Mouse (Mus musculus) neural tube, embryonic 15.5 days (tissue): ENCODE measurements at regions not wholly inside any gene's neighbourhood (a gene's known extent, or its start where the extent isn't known, plus 50 kb on each side); places are given as distances from the start of the nearest gene placed in this dataset.

Source experiments
- ATAC-seq: fragments of 200-750 bp; cut with Nextera tagmentation; 2 replicates; pipeline ENCODE4 v1.8.0; 2017; ENCODE audit warnings: mild to moderate bottlenecking, moderate TSS enrichment, moderate library complexity; ENCODE audit not compliant: low FRiP score
- H3K27ac ChIP-seq: fragments of 300-500 bp; sonication (generic); replicated peaks from 2 replicates; pipeline ENCODE4 v1.5.1; 2015; ENCODE audit warnings: mild to moderate bottlenecking, inconsistent platforms
- H3K27me3 ChIP-seq: fragments of 300-500 bp; sonication (generic); replicated peaks from 2 replicates; pipeline ENCODE4 v1.6.1; 2015; ENCODE audit warnings: inconsistent platforms
- H3K36me3 ChIP-seq: fragments of 300-500 bp; sonication (generic); 2 replicates; pipeline ENCODE4 v1.6.1; 2015; ENCODE audit warnings: inconsistent platforms
- H3K4me1 ChIP-seq: fragments of 300-500 bp; sonication (generic); 2 replicates; pipeline ENCODE4 v1.6.1; 2015; ENCODE audit warnings: inconsistent platforms
- H3K4me2 ChIP-seq: fragments of 300-500 bp; sonication (generic); 2 replicates; pipeline ENCODE4 v1.6.1; 2015; ENCODE audit warnings: inconsistent platforms, mild to moderate bottlenecking, moderate library complexity
- H3K4me3 ChIP-seq: fragments of 300-500 bp; sonication (generic); replicated peaks from 2 replicates; pipeline ENCODE4 v1.5.1; 2015; ENCODE audit warnings: mild to moderate bottlenecking, inconsistent platforms
- H3K9ac ChIP-seq: fragments of 300-500 bp; sonication (generic); replicated peaks from 2 replicates; pipeline ENCODE4 v1.6.1; 2015; ENCODE audit warnings: mild to moderate bottlenecking, inconsistent platforms
- H3K9me3 ChIP-seq: fragments of 300-500 bp; sonication (generic); replicated peaks from 2 replicates; pipeline ENCODE4 v1.6.1; 2016; ENCODE audit warnings: inconsistent platforms
- WGBS: fragments of 180-500 bp; shearing (Covaris S2); methylation state at CpG from one replicate; pipeline ENCODE4 v1.1.7; 2015; ENCODE audit warnings: mixed read lengths; 5-methylcytosine and 5-hydroxymethylcytosine counted together

DNA sequence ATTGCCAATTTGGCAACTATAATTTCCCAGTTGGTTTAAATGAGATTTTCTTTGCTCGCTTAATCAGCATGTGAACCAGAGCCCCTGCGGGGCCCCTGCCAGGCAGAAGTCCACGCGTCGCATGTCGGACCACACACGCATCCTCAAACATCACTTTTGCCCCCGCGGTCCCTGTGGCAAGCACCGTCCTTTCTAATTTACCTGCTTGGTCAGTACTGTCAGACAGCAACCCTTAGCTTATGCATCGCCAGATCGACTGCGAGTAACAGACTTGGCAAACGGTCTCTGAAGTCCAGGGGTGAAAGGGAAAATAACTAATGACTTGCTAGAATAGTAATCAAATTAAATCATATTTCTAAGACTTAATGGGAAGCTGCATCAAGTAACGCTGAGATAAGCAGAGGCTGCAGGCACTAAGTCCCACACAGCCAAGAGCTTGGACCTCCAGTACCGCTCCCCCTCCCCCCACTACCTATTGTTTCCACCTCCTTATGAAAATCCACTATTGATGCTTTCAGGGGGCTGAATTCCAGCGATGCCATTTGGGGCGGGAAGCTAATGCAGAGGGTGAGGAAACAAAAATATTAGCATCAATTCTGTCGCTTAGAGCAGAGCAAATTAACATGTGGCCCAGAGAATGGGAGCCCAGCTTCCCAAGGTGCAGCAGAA is 142.0 kb upstream of the Cntnap4 start:
- no peak overlapping the region for H3K4me3 ChIP-seq
- no peaks in the 10 kb centered on the region for H3K36me3 ChIP-seq
- H3K4me2 ChIP-seq = peak overlapping the region; percentile 47
- H3K27ac ChIP-seq = no peak overlapping the region
- H3K4me1 ChIP-seq = peaks cover 12% of the 10 kb centered on the region
- ATAC-seq = no peak
- no peaks in the 10 kb centered on the region for H3K27me3 ChIP-seq
- no peak overlapping the region for H3K9ac ChIP-seq
- no peaks in the 10 kb centered on the region for H3K9me3 ChIP-seq
- WGBS = 43% methylated on average over 19 of the region's 19 CpGs

GRCm38 (mm10) chr8:112411968-112412367 is 157.9 kb upstream of the Cntnap4 start:
- Histone ChIP-seq H3K27ac (no peak overlapping the region), H3K4me3 (no peak overlapping the region), H3K4me2 (no peak overlapping the region), H3K9ac (no peak overlapping the region), H3K9me3 (no peaks in the 10 kb centered on the region), H3K27me3 (no peaks in the 10 kb centered on the region), H3K36me3 (no peaks in the 10 kb centered on the region), H3K4me1 (0 out of 2 replicates have a peak, but pooled peaks cover 3% of the 10 kb centered on the region)
- no peak for ATAC-seq
- WGBS = 94% methylated on average over 5 of the region's 5 CpGs

DNA sequence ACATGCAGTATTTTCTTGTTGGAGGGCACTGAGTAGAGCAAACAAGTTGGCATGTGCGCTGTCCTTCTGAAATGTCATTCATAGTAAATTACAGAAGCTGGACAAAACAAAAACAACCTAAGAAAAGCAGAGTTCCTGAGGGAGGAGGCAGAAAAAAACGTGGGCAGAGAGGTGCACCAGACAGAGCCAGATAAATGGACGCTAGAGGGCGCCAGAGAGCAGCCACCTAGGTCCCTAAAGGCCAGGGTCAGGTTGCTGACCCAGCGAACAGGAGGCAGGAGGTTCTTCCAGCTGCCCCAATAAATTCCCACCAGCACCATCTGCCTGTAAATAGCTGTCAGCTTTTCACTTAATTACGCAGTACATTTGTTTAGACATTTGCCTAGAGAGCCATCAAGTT is 158.6 kb upstream of the Cntnap4 start:
- H3K4me3 ChIP-seq = no peak overlapping the region
- no peak overlapping the region for H3K4me2 ChIP-seq
- no peak for ATAC-seq
- no peaks in the 10 kb centered on the region for H3K36me3 ChIP-seq
- H3K9me3 ChIP-seq = no peaks in the 10 kb centered on the region
- no peaks in the 10 kb centered on the region for H3K27me3 ChIP-seq
- H3K27ac ChIP-seq = no peak overlapping the region
- H3K4me1 ChIP-seq = 0 out of 2 replicates have a peak, but pooled peaks cover 3% of the 10 kb centered on the region
- H3K9ac ChIP-seq = no peak overlapping the region
- 14% methylated on average over 6 of the region's 6 CpGs for WGBS

- Histone ChIP-seq H3K9me3 (no peaks in the 10 kb centered on the region), H3K4me1 (0 out of 2 replicates have a peak, but pooled peaks cover 3% of the 10 kb centered on the region), H3K4me3 (no peak overlapping the region), H3K36me3 (no peaks in the 10 kb centered on the region), H3K27me3 (no peaks in the 10 kb centered on the region), H3K9ac (no peak overlapping the region), H3K4me2 (no peak overlapping the region), H3K27ac (no peak overlapping the region)
- no peak for ATAC-seq
- 64% methylated on average over 9 of the region's 9 CpGs for WGBS
Observed at GRCm38 (mm10) chr8:112408211-112408735, 161.6 kb upstream of the Cntnap4 start.

- WGBS = 15% methylated on average over 2 of the region's 2 CpGs
- Histone ChIP-seq H3K4me1 (no peaks in the 10 kb centered on the region), H3K9me3 (no peaks in the 10 kb centered on the region), H3K36me3 (no peaks in the 10 kb centered on the region), H3K27me3 (no peaks in the 10 kb centered on the region), H3K27ac (no peak overlapping the region), H3K4me3 (no peak overlapping the region), H3K4me2 (no peak overlapping the region), H3K9ac (no peak overlapping the region)
- no peak for ATAC-seq
Observed at GRCm38 (mm10) chr8:112404087-112404486, 165.8 kb upstream of the Cntnap4 start.

DNA sequence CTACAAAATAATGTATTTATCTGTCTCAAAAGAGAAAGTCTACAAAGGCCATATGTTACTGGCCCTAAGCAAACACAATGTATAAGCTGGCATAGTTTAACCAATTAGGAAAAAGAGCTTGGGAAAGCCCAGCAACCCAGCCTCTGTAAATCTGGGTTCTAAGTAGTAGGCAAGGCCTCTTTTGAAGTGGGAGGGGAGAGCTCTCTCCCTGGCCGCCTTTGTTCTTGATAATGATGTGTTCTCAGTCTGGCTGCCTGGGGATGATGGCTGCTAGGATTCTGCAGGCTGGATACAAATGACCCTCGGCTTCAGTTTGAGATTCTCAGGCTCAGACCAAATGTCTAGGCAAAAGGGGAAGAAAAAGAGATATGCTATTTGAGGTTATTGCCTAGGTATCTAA is 172.4 kb upstream of the Cntnap4 start:
- Histone ChIP-seq H3K4me1 (peaks cover 3% of the 10 kb centered on the region; the same call in 1 of the 2 replicates), H3K9me3 (no peaks in the 10 kb centered on the region), H3K4me2 (no peak overlapping the region), H3K9ac (no peak overlapping the region), H3K27ac (no peak overlapping the region; the same call in 1 of the 2 replicates), H3K36me3 (no peaks in the 10 kb centered on the region), H3K4me3 (no peak overlapping the region), H3K27me3 (no peaks in the 10 kb centered on the region)
- 21% methylated on average over 2 of the region's 2 CpGs for WGBS
- ATAC-seq = no peak

DNA sequence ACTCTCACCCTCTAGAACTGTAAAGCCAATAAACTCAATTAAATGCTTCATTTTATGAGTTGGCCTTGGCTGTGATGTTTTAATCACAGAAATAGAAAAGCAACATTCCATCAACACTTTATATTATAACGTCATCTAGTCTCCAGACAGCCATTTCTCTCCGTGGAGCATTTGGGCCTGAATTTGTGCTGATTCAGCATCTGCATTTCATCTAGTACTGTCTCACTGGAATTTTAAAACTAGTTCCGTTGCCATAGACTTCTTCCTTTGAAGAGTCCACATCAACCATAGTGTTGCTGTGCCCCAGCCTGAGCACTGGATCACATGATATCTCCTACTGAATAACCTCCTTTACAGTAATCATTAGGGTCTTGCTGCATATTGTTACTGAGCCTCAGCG is 179.7 kb upstream of the Cntnap4 start:
- WGBS = 70% methylated on average over 4 of the region's 4 CpGs
- H3K9me3 ChIP-seq = no peaks in the 10 kb centered on the region
- H3K4me1 ChIP-seq = no peaks in the 10 kb centered on the region
- ATAC-seq = no peak
- H3K4me3 ChIP-seq = no peak overlapping the region
- H3K27me3 ChIP-seq = no peaks in the 10 kb centered on the region
- no peak overlapping the region for H3K4me2 ChIP-seq
- H3K36me3 ChIP-seq = no peaks in the 10 kb centered on the region
- H3K27ac ChIP-seq = no peak overlapping the region
- H3K9ac ChIP-seq = no peak overlapping the region

DNA sequence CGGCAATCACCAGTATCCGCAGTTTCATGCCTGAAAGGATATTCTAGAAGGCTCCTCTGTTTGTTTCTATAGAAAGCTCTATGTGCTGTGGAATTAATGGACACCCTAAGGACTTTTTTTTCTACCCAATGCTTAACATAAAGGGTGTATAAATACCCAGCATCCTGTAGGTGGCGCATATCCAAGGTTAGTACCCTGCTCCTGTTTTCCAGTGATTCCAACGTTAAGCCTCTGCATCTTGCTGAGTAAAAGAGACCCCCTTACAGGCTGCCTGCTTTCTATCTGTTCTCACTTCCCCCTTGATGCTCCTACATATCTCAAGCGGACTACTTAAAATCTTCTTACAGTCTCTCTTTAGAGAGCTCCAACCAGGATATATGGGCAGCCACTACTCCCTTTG is 221.5 kb upstream of the Cntnap4 start:
- H3K9ac ChIP-seq = no peak overlapping the region
- ATAC-seq = no peak
- no peak overlapping the region for H3K27ac ChIP-seq
- 26% methylated on average over 5 of the region's 5 CpGs for WGBS
- no peaks in the 10 kb centered on the region for H3K27me3 ChIP-seq
- H3K36me3 ChIP-seq = no peaks in the 10 kb centered on the region
- H3K9me3 ChIP-seq = no peaks in the 10 kb centered on the region
- no peak overlapping the region for H3K4me3 ChIP-seq
- peak overlapping the region; percentile 13; the same call in 1 of the 2 replicates for H3K4me2 ChIP-seq
- H3K4me1 ChIP-seq = no peaks in the 10 kb centered on the region

GRCm38 (mm10) chr8:112333171-112333570 is 236.7 kb upstream of the Cntnap4 start:
- 20% methylated on average over 11 of the region's 11 CpGs for WGBS

DNA sequence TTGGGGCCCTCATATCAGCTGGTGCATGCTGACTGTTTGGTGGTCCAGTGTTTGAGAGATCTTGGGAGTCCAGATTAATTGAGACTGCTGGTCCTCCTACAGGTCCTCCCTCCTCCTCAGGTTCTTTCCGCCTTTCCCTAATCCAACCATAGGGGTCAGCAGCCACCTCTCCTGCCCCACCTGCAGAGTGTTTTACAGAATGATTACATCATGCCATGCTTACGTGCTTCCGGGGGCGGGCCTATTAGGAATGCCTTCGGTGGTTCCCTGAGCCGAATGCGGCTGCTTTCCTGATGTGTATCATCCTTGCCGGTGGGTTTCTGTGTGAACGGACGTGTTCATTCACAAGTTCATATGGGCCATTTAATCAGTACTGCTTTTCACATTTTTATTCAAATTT is 237.8 kb upstream of the Cntnap4 start:
- Histone ChIP-seq H3K9ac (no peak overlapping the region), H3K36me3 (no peaks in the 10 kb centered on the region), H3K4me3 (no peak overlapping the region), H3K4me2 (no peak overlapping the region), H3K27me3 (no peaks in the 10 kb centered on the region), H3K9me3 (no peaks in the 10 kb centered on the region), H3K27ac (no peak overlapping the region), H3K4me1 (peaks cover 5% of the 10 kb centered on the region; the same call in 1 of the 2 replicates)
- ATAC-seq = no peak
- 80% methylated on average over 10 of the region's 10 CpGs for WGBS

More at GRCm38 (mm10) chr8:112333171-112333570, 236.7 kb upstream of the Cntnap4 start:
- peak overlapping the region; percentile 11; the same call in 1 of the 2 replicates for H3K4me2 ChIP-seq
- H3K9me3 ChIP-seq = no peaks in the 10 kb centered on the region
- H3K27me3 ChIP-seq = no peaks in the 10 kb centered on the region
- ATAC-seq = no peak
- H3K4me1 ChIP-seq = peaks cover 5% of the 10 kb centered on the region; the same call in 1 of the 2 replicates
- no peak overlapping the region for H3K4me3 ChIP-seq
- no peak overlapping the region for H3K27ac ChIP-seq
- H3K36me3 ChIP-seq = no peaks in the 10 kb centered on the region
- no peak overlapping the region for H3K9ac ChIP-seq

DNA sequence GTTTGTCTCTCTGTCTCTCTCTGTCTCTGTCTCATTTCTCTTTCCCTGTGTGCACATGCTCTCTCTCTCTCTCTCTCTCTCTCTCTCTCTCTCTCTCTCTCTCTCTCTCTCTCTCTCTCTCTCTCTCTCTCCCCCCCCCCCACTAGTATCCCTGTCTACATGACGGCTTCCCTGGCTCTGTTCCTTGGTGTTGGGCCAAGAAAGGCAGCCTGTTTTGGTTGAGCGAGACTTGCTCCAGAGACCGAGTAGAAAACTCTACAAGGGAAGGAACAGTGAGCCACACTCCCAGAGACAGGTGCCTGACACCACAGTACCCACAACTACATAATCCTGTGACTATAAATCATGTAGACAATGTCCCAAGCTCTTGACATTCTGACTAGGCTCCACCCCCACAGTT is 260.0 kb upstream of the Cntnap4 start:
- no peak overlapping the region for H3K4me2 ChIP-seq
- ATAC-seq = no peak
- H3K36me3 ChIP-seq = no peaks in the 10 kb centered on the region
- H3K4me3 ChIP-seq = no peak overlapping the region
- no peak overlapping the region for H3K27ac ChIP-seq
- no peaks in the 10 kb centered on the region for H3K27me3 ChIP-seq
- H3K9ac ChIP-seq = no peak overlapping the region
- WGBS = 62% methylated on average over 3 of the region's 3 CpGs
- no peaks in the 10 kb centered on the region for H3K9me3 ChIP-seq
- no peaks in the 10 kb centered on the region for H3K4me1 ChIP-seq

- H3K4me1 ChIP-seq = no peaks in the 10 kb centered on the region
- no peaks in the 10 kb centered on the region for H3K36me3 ChIP-seq
- no peak overlapping the region for H3K9ac ChIP-seq
- no peak overlapping the region for H3K4me3 ChIP-seq
- H3K27ac ChIP-seq = no peak overlapping the region
- H3K27me3 ChIP-seq = no peaks in the 10 kb centered on the region
- H3K9me3 ChIP-seq = no peaks in the 10 kb centered on the region
- ATAC-seq = no peak
- WGBS = 88% methylated on average over 6 of the region's 6 CpGs
- H3K4me2 ChIP-seq = no peak overlapping the region
Observed at GRCm38 (mm10) chr8:112308354-112308753, 261.5 kb upstream of the Cntnap4 start.
